Mouse (Mus musculus) left cerebral cortex, adult 6 months (tissue): Measurements from ENCODE around the gene Cand2. TPM values are rescaled to one million over a fixed set of nuclear protein-coding genes. Genes with fewer than 3 reads are reported as not detected.

Experiments used
- long read RNA-seq, 2 experiments: library from polyadenylated mRNA; unstranded; transcript quantifications; one replicate each; pipeline ENCODE4 v2.0.0; 2019 to 2020
- polyA plus RNA-seq: library from polyadenylated mRNA; unstranded; fragments of <200 nt; fragmentation: Nextera tagmentation; gene quantifications from 2 replicates; pipeline ENCODE4 v1.2.3, GENCODE M21; 2021

Gene Cand2
- 0.96 and 1.1 TPM in 2 replicates for polyA plus RNA-seq
- long read RNA-seq, experiment 1, full-length matches to known transcripts, result 5 of 6 reads
- long read RNA-seq, experiment 1, partial matches to known transcripts, result 1 of 6 reads
- long read RNA-seq, experiment 1, other reads (novel, unspliced or antisense), result 0 of 6 reads
- long read RNA-seq, experiment 2, result 0 reads

GRCm38 (mm10) chr6:115774501-115774921 is at the start of gene Cand2:
Gene Cand2, plus strand, starts transcription at chr6:115774538.

GRCm38 (mm10) chr6:115761995-115762756 is 12.2 kb upstream of the Cand2 start, which contains the start of gene Tmem40:
Gene Tmem40, minus strand, starts transcription at chr6:115762410.

GRCm38 (mm10) chr6:115808488-115809231 is 34.3 kb downstream of the Cand2 start, which contains the start of gene Rpl32:
Gene Rpl32, minus strand, starts transcription at chr6:115808747.

GRCm38 (mm10) chr6:115838161-115838597 is 63.8 kb downstream of the Cand2 start, which contains the start of gene Efcab12:
Gene Efcab12, minus strand, starts transcription at chr6:115838412.

GRCm38 (mm10) chr6:115853091-115853813 is 78.9 kb downstream of the Cand2 start, which contains the start of the genes Mbd4 and Ift122:
Gene Mbd4, minus strand, starts transcription at chr6:115853371.
Gene Ift122, plus strand, starts transcription at chr6:115853470.

Other genes with a start within 250 kb of the Cand2 start
- 21.4 and 29.8 TPM in 2 replicates for gene Tsen2, start 229.9 kb upstream of the Cand2 start, polyA plus RNA-seq
- 0.14 and 0.18 TPM in 2 replicates for gene Mkrn2os, start 182.0 kb upstream of the Cand2 start, polyA plus RNA-seq
- gene Mkrn2, start 172.6 kb upstream of the Cand2 start, polyA plus RNA-seq, result 18.6 and 26.0 TPM in 2 replicates
- 26.2 and 39.2 TPM in 2 replicates for gene Raf1, start 97.9 kb upstream of the Cand2 start, polyA plus RNA-seq
- gene Tmem40, start 12.1 kb upstream of the Cand2 start, polyA plus RNA-seq, result 2.5 and 2.8 TPM in 2 replicates
- gene Rpl32, start 34.2 kb downstream of the Cand2 start, polyA plus RNA-seq, result 2,500 and 2,570 TPM in 2 replicates
- gene Efcab12, start 63.9 kb downstream of the Cand2 start, polyA plus RNA-seq, result 0.85 and 1.1 TPM in 2 replicates
- 4.5 and 4.9 TPM in 2 replicates for gene Mbd4, start 78.8 kb downstream of the Cand2 start, polyA plus RNA-seq
- 14.0 and 16.9 TPM in 2 replicates for gene Ift122, start 78.9 kb downstream of the Cand2 start, polyA plus RNA-seq
- 0.04 TPM in 1 of 2 replicates, not detected in the other for gene Rho, start 157.2 kb downstream of the Cand2 start, polyA plus RNA-seq
- gene H1foo, start 170.4 kb downstream of the Cand2 start, polyA plus RNA-seq, result not detected in 2 replicates
- 11.4 and 15.2 TPM in 2 replicates for gene Plxnd1, start 220.5 kb downstream of the Cand2 start, polyA plus RNA-seq